Mouse (Mus musculus) embryo, embryonic 10.5 days (tissue): ENCODE data around the gene 4930455H04Rik.

ENCODE experiments used
- DNase-seq: peaks from one replicate; pipeline ENCODE4 v3.0.0-alpha.2; 2015; ENCODE audit warnings: low spot score

Gene 4930455H04Rik

GRCm38 (mm10) chr3:116967436-116967835 is 631 bp upstream of the 4930455H04Rik start:
- DNase-seq, result no peak

- peak; percentile 67 for DNase-seq
Measured at GRCm38 (mm10) chr3:116968540-116968997, 502 bp downstream of the 4930455H04Rik start, which contains the start of gene Palmd. TSS of gene Palmd (minus strand) at chr3:116968987.

GRCm38 (mm10) chr3:116969003-116969402 is 936 bp downstream of the 4930455H04Rik start:
- DNase-seq, result peak; percentile 19

- no peak for DNase-seq
Measured at GRCm38 (mm10) chr3:116969786-116970185, 1.7 kb downstream of the 4930455H04Rik start.

- no peak for DNase-seq
Measured at GRCm38 (mm10) chr3:116981811-116982575, 13.9 kb downstream of the 4930455H04Rik start.

GRCm38 (mm10) chr3:116985042-116985455 is 17.0 kb downstream of the 4930455H04Rik start:
- DNase-seq, result no peak

- no peak for DNase-seq
Measured at GRCm38 (mm10) chr3:116985741-116986140, 17.7 kb downstream of the 4930455H04Rik start.

GRCm38 (mm10) chr3:116986451-116986850 is 18.4 kb downstream of the 4930455H04Rik start:
- no peak for DNase-seq

- no peak for DNase-seq
Measured at GRCm38 (mm10) chr3:116988221-116988620, 20.2 kb downstream of the 4930455H04Rik start.

GRCm38 (mm10) chr3:116991180-116991579 is 23.1 kb downstream of the 4930455H04Rik start:
- DNase-seq, result no peak

- no peak for DNase-seq
Measured at GRCm38 (mm10) chr3:116993011-116993410, 24.9 kb downstream of the 4930455H04Rik start.

- DNase-seq, result no peak
Measured at GRCm38 (mm10) chr3:117001686-117002485, 33.8 kb downstream of the 4930455H04Rik start.

GRCm38 (mm10) chr3:117003379-117003778 is 35.3 kb downstream of the 4930455H04Rik start:
- no peak for DNase-seq

- no peak for DNase-seq
Measured at GRCm38 (mm10) chr3:117006636-117007035, 38.6 kb downstream of the 4930455H04Rik start.

- DNase-seq, result no peak
Measured at GRCm38 (mm10) chr3:117007340-117007739, 39.3 kb downstream of the 4930455H04Rik start.

- no peak for DNase-seq
Measured at GRCm38 (mm10) chr3:117010182-117010581, 42.1 kb downstream of the 4930455H04Rik start.

GRCm38 (mm10) chr3:117020319-117020718 is 52.3 kb downstream of the 4930455H04Rik start:
- DNase-seq, result no peak

- peak; percentile 19 for DNase-seq
Measured at GRCm38 (mm10) chr3:117021907-117022306, 53.8 kb downstream of the 4930455H04Rik start.

GRCm38 (mm10) chr3:117024111-117024510 is 56.0 kb downstream of the 4930455H04Rik start:
- no peak for DNase-seq

GRCm38 (mm10) chr3:117024557-117024956 is 56.5 kb downstream of the 4930455H04Rik start:
- DNase-seq, result no peak

GRCm38 (mm10) chr3:117025421-117025820 is 57.4 kb downstream of the 4930455H04Rik start:
- DNase-seq, result no peak
